Mouse (Mus musculus) forebrain, embryonic 15.5 days (tissue): ENCODE results near the gene Slc6a3. TPM values are rescaled to one million over a fixed set of nuclear protein-coding genes. Genes with fewer than 3 reads are reported as not detected.

Experiments
- ATAC-seq: fragments of 200-750 bp; cut with Nextera tagmentation; replicated peaks from 2 replicates; pipeline ENCODE4 v1.8.0; 2017; ENCODE audit warnings: mild to moderate bottlenecking, moderate TSS enrichment, moderate library complexity
- H3K27ac ChIP-seq: fragments of 300-500 bp; sonication (generic); replicated peaks from 2 replicates; pipeline ENCODE4 v1.5.1; 2015; ENCODE audit warnings: mild to moderate bottlenecking, inconsistent platforms
- H3K27me3 ChIP-seq: fragments of 300-500 bp; sonication (generic); 2 replicates; pipeline ENCODE4 v1.6.1; 2015; ENCODE audit warnings: inconsistent platforms
- H3K36me3 ChIP-seq: fragments of 300-500 bp; sonication (generic); 2 replicates; pipeline ENCODE4 v1.6.1; 2015; ENCODE audit warnings: mild to moderate bottlenecking, inconsistent platforms
- H3K4me1 ChIP-seq: fragments of 300-500 bp; sonication (generic); 2 replicates; pipeline ENCODE4 v1.6.1; 2015; ENCODE audit warnings: inconsistent platforms
- H3K4me2 ChIP-seq: fragments of 300-500 bp; sonication (generic); replicated peaks from 2 replicates; pipeline ENCODE4 v1.6.1; 2015; ENCODE audit warnings: mild to moderate bottlenecking, inconsistent platforms
- H3K4me3 ChIP-seq: fragments of 300-500 bp; sonication (generic); 2 replicates; pipeline ENCODE4 v1.5.1; 2015; ENCODE audit warnings: mild to moderate bottlenecking, inconsistent platforms
- H3K9ac ChIP-seq: fragments of 300-500 bp; sonication (generic); replicated peaks from 2 replicates; pipeline ENCODE4 v1.6.1; 2015; ENCODE audit warnings: mild to moderate bottlenecking, inconsistent platforms
- H3K9me3 ChIP-seq: fragments of 300-500 bp; sonication (generic); 2 replicates; pipeline ENCODE4 v1.6.1; 2016; ENCODE audit warnings: inconsistent platforms
- WGBS: fragments of 180-500 bp; shearing (Covaris S2); methylation state at CpG from one replicate; pipeline ENCODE4 v1.1.7; 2015; ENCODE audit warnings: mixed read lengths; 5-methylcytosine and 5-hydroxymethylcytosine counted together
- polyA plus RNA-seq: library from polyadenylated mRNA; unstranded; fragments of >200 nt; fragmentation: Nextera tagmentation; extraction: Ambion mirVana; gene quantifications from 2 replicates; pipeline ENCODE4 v1.2.1, GENCODE M21; 2015

The Slc6a3 gene
- polyA plus RNA-seq, 1 experiment from 2014 or later = 0.06 TPM

DNA sequence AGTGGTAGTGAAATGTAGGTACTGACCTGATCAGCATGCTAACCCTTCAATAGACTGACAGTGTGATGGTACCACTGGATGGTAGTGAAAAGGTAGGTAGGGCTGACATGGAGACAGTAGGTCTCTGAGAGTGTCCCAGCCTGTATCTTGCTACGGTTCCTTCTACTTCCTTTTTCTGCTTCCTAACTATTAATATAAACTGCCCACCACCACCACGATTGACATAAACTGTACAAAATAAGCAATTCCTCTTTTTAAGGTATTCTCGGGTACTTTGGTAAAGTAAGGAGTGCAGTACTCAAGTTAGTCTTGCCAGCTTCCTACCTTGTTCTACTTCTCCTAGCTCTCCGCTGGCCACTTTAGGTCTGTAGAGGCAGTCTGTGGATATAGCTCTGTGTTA is 59.7 kb downstream of the Slc6a3 start:
- Histone ChIP-seq H3K36me3 (no peaks in the 10 kb centered on the region), H3K4me3 (no peak overlapping the region), H3K27ac (no peak overlapping the region), H3K9ac (no peak overlapping the region), H3K27me3 (no peaks in the 10 kb centered on the region), H3K4me2 (no peak overlapping the region), H3K9me3 (no peaks in the 10 kb centered on the region), H3K4me1 (no peaks in the 10 kb centered on the region)
- 83% methylated on average over 4 of the region's 4 CpGs for WGBS
- ATAC-seq = no peak

DNA sequence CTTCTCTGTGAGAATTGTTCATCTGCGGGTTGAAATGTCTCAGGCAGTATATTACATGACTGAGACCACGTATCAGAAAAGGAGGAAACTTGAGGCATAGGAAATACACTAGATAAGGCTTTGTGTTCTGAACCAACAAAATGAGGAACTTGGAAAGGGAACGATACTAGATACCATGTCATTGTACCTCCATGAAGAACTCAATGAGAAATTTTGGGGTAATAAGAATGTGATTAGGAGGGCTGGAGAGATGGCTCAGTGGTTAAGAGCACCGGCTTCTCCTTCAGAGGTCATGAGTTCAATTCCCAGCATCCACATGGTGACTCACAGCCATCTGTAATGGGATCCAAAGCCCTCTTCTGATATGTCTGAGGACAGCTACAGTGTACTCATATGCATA is 63.7 kb downstream of the Slc6a3 start:
- peaks cover 16% of the 10 kb centered on the region for H3K4me1 ChIP-seq
- no peaks in the 10 kb centered on the region for H3K36me3 ChIP-seq
- ATAC-seq = no peak
- no peak overlapping the region for H3K4me3 ChIP-seq
- H3K27me3 ChIP-seq = no peaks in the 10 kb centered on the region
- H3K4me2 ChIP-seq = no peak overlapping the region
- H3K9me3 ChIP-seq = no peaks in the 10 kb centered on the region
- no peak overlapping the region for H3K27ac ChIP-seq
- H3K9ac ChIP-seq = no peak overlapping the region
- 88% methylated on average over 4 of the region's 4 CpGs for WGBS

DNA sequence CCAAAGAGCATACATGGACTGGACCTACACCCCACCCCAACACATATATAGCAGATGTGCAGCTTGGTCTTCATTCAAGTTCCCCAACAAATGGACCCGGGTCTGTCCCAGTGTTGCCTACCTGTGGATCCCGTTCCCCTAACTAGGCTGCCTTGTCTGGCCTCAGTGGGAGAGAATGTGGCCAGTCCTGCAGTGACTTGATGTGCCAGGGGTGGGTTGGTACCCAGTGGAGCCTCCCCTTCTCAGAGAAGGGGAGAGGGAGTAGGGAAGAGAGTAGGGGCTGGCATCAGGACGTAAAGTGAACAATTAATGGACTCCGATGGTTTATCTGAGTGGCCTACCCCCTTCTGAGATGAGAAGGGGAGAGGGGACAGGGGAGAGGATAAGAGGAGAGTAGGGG is 66.5 kb downstream of the Slc6a3 start:
- 54% methylated on average over 4 of the region's 4 CpGs for WGBS
- peak overlapping the region; percentile 89 for H3K4me3 ChIP-seq

GRCm38 (mm10) chr13:73603522-73604155 is 67.1 kb downstream of the Slc6a3 start, which contains the start of gene Clptm1l:
Clptm1l (plus strand) TSS chr13:73604006.
- Histone ChIP-seq H3K4me3 (peak within 1 kb of the TSS; percentile 89), H3K36me3 (peaks cover 23% of the 10 kb centered on the region), H3K4me1 (peaks cover 23% of the 10 kb centered on the region), H3K9ac (peak within 1 kb of the TSS; percentile 92), H3K27me3 (no peaks in the 10 kb centered on the region), H3K4me2 (peak within 1 kb of the TSS; percentile 80), H3K9me3 (no peaks in the 10 kb centered on the region), H3K27ac (peak within 1 kb of the TSS; percentile 84)
- peak; percentile 98 for ATAC-seq
- WGBS = under 1% methylated on average over 53 of the region's 53 CpGs

More for the DNA sequence above, 66.5 kb downstream of the Slc6a3 start:
- Histone ChIP-seq H3K9me3 (no peaks in the 10 kb centered on the region), H3K36me3 (peaks cover 19% of the 10 kb centered on the region), H3K4me2 (peak overlapping the region; percentile 80), H3K9ac (peak overlapping the region; percentile 92), H3K4me1 (peaks cover 23% of the 10 kb centered on the region), H3K27me3 (no peaks in the 10 kb centered on the region), H3K27ac (no peak overlapping the region)
- peak; percentile 14; the same call in 1 of the 2 replicates for ATAC-seq

DNA sequence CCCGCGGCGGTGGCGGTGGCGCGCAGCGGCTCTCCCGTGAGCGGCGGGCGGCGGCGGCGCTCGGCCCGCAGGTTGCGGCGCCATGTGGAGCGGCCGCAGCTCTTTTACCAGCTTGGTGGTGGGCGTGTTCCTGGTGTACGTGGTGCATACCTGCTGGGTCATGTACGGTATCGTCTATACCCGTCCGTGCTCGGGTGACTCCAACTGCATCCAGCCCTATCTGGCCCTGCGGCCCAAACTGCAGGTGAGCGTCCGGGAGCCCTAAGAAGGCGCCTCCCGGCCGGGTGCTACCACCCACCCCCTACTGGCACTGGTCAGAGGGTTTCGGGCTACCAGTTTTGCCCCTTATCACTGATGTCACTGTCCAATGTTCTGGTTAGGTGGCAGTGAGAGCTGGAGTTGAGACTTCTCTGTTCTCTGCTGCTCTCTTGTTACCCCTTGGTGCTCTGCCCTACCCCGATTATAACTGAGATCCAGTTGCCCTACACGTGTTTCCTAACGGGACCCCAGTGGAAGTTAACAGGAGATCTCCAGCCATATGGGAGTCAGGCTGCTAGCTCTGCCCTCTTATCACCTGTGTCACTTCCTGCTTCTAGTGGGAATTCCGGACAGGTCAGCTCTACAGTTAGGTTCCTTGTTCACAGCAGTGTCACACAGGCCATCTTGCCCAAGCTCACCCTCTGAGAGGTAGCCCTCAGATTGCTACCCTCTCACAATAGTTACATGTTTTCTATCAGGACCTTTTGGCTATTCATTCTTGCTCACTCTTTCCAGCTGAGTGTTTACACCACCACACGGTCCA is 67.8 kb downstream of the Slc6a3 start:
- peak; percentile 85 for ATAC-seq
- peak overlapping the region; percentile 92 for H3K9ac ChIP-seq
- peak overlapping the region; percentile 84 for H3K27ac ChIP-seq
- peak overlapping the region; percentile 89 for H3K4me3 ChIP-seq
- 4% methylated on average over 39 of the region's 39 CpGs for WGBS
- H3K4me2 ChIP-seq = peak overlapping the region; percentile 80
- H3K27me3 ChIP-seq = no peaks in the 10 kb centered on the region
- H3K9me3 ChIP-seq = no peaks in the 10 kb centered on the region
- H3K4me1 ChIP-seq = peaks cover 23% of the 10 kb centered on the region
- H3K36me3 ChIP-seq = peaks cover 30% of the 10 kb centered on the region

- no peak for ATAC-seq
- WGBS = 92% methylated on average over 5 of the region's 5 CpGs
Observed at GRCm38 (mm10) chr13:73618406-73618805, 81.9 kb downstream of the Slc6a3 start.

GRCm38 (mm10) chr13:73620637-73621036 is 84.1 kb downstream of the Slc6a3 start:
- no peaks in the 10 kb centered on the region for H3K27me3 ChIP-seq
- H3K4me2 ChIP-seq = no peak overlapping the region
- no peak overlapping the region for H3K27ac ChIP-seq
- H3K4me1 ChIP-seq = no peaks in the 10 kb centered on the region
- no peaks in the 10 kb centered on the region for H3K9me3 ChIP-seq
- H3K4me3 ChIP-seq = no peak overlapping the region
- ATAC-seq = no peak
- peaks cover 68% of the 10 kb centered on the region for H3K36me3 ChIP-seq
- H3K9ac ChIP-seq = no peak overlapping the region
- 73% methylated on average over 6 of the region's 6 CpGs for WGBS

More at GRCm38 (mm10) chr13:73618406-73618805, 81.9 kb downstream of the Slc6a3 start:
- Histone ChIP-seq H3K4me2 (no peak overlapping the region), H3K36me3 (peaks cover 90% of the 10 kb centered on the region), H3K27ac (no peak overlapping the region), H3K9ac (no peak overlapping the region), H3K9me3 (no peaks in the 10 kb centered on the region), H3K27me3 (no peaks in the 10 kb centered on the region), H3K4me3 (no peak overlapping the region), H3K4me1 (no peaks in the 10 kb centered on the region)

DNA sequence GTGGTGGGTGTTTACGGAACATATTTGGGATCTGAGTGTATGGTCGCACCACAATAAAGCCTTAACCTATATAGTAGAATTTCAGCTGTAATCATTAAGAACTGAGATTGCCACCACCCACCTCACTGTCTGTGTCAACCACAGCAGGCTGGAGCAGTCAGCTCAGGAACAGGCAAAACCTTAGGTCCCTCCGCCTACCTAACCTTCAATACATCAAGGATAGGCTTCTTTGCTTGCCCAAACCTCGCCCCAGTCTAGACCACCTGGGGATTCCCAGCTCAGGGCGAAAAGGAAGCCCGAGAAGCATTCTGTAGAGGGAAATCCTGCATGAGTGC is 89.8 kb downstream of the Slc6a3 start:
- Histone ChIP-seq H3K4me3 (peak overlapping the region; percentile 48), H3K4me1 (peaks cover 34% of the 10 kb centered on the region), H3K9ac (peak overlapping the region; percentile 63), H3K27me3 (no peaks in the 10 kb centered on the region), H3K27ac (no peak overlapping the region), H3K4me2 (peak overlapping the region; percentile 88), H3K36me3 (peaks cover 13% of the 10 kb centered on the region; the same call in 1 of the 2 replicates), H3K9me3 (no peaks in the 10 kb centered on the region)
- no peak for ATAC-seq
- WGBS = 38% methylated on average over 6 of the region's 6 CpGs

DNA sequence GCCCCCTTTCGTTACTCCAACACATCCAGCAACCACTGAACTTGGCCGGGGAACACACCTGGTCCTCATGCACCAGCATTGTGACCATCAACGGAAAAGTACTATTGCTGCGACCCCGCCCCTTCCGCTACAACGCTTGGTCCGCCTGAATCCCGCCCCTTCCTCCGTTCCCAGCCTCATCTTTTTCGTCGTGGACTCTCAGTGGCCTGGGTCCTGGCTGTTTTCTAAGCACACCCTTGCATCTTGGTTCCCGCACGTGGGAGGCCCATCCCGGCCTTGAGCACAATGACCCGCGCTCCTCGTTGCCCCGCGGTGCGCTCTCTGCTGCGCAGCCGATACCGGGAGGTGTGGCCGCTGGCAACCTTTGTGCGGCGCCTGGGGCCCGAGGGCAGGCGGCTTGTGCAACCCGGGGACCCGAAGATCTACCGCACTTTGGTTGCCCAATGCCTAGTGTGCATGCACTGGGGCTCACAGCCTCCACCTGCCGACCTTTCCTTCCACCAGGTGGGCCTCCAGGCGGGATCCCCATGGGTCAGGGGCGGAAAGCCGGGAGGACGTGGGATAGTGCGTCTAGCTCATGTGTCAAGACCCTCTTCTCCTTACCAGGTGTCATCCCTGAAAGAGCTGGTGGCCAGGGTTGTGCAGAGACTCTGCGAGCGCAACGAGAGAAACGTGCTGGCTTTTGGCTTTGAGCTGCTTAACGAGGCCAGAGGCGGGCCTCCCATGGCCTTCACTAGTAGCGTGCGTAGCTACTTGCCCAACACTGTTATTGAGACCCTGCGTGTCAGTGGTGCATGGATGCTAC is 90.4 kb downstream of the Slc6a3 start, which contains the start of gene Tert:
Gene Tert (plus strand): TSS at position 167 of the 805 bp plus-strand sequence.
- ATAC-seq = peak; percentile 79
- no peaks in the 10 kb centered on the region for H3K27me3 ChIP-seq
- H3K4me2 ChIP-seq = peak within 1 kb of the TSS; percentile 88
- H3K9ac ChIP-seq = peak within 1 kb of the TSS; percentile 63
- 9% methylated on average over 47 of the region's 47 CpGs for WGBS
- H3K27ac ChIP-seq = no peak within 1 kb of the TSS
- peak within 1 kb of the TSS; percentile 48 for H3K4me3 ChIP-seq
- H3K36me3 ChIP-seq = 0 out of 2 replicates have a peak, but pooled peaks cover 8% of the 10 kb centered on the region
- H3K4me1 ChIP-seq = peaks cover 34% of the 10 kb centered on the region
- H3K9me3 ChIP-seq = no peaks in the 10 kb centered on the region
